ENCODE assay signal across 8 mouse cellular contexts in genomic region chr4:131921461-131922346, GRCm38 (mm10). TPM values are rescaled to one million over a fixed set of nuclear protein-coding genes. Genes with fewer than 3 reads are reported as not detected.
DNase-seq lines count a peak whose midpoint lies in the region; ATAC-seq and TF ChIP-seq lines count a peak whose summit lies in the region.

TSS of gene Tmem200b (plus strand) at chr4:131921771.

- H3K27me3 ChIP-seq in C2C12 (ENCODE audit: control insufficient read depth, insufficient read depth, insufficient read length) = no peaks in the 10 kb centered on the region
- H3K27me3 ChIP-seq in hindbrain, embryonic 16.5 days (replicated peaks; ENCODE audit: control insufficient read depth, insufficient read depth, low read length) = peaks cover 70% of the 10 kb centered on the region
- peaks cover 26% of the 10 kb centered on the region for H3K27me3 ChIP-seq in lung, postnatal 0 days (replicated peaks; ENCODE audit: insufficient read depth, low read length)

- no peak for TF ChIP-seq CTCF in C2C12 (IDR thresholded peaks at IDR 0.05; ENCODE audit: control insufficient read depth, insufficient read depth, insufficient read length)
- no peak for TF ChIP-seq CTCF in lung, postnatal 0 days (IDR thresholded peaks at IDR 0.05)

- peak within 1 kb of the TSS; percentile 6 for H3K4me3 ChIP-seq in C2C12 (ENCODE audit: insufficient read depth, poor library complexity, severe bottlenecking)
- H3K4me3 ChIP-seq in hindbrain, embryonic 16.5 days (ENCODE audit: low read length) = peak within 1 kb of the TSS; percentile 52
- H3K4me3 ChIP-seq in lung, postnatal 0 days (ENCODE audit: low read depth, low read length) = peak within 1 kb of the TSS; percentile 56

- TF ChIP-seq EP300 in lung, postnatal 0 days (IDR thresholded peaks at IDR 0.05) = no peak

- H3K9me3 ChIP-seq in hindbrain, embryonic 16.5 days (ENCODE audit: control insufficient read depth, low read length) = no peaks in the 10 kb centered on the region
- H3K9me3 ChIP-seq in lung, postnatal 0 days (ENCODE audit: low read length) = no peaks in the 10 kb centered on the region

- H3ac ChIP-seq in C2C12 (ENCODE audit: control insufficient read depth, insufficient read length, low read depth) = peak within 1 kb of the TSS; percentile 63

- peaks cover 18% of the 10 kb centered on the region for H3K4me1 ChIP-seq in hindbrain, embryonic 16.5 days (ENCODE audit: control insufficient read depth, insufficient read depth, low read depth, low read length)
- H3K4me1 ChIP-seq in lung, postnatal 0 days (ENCODE audit: insufficient read depth, low read depth, low read length) = no peaks in the 10 kb centered on the region; the same call in 1 of the 2 replicates

- peak; percentile 30; the same call in 1 of the 2 replicates for ATAC-seq in erythroblast, adult 5-6 weeks (replicated peaks; ENCODE audit: low FRiP score, poor library complexity, severe bottlenecking)
- ATAC-seq in hindbrain, embryonic 16.5 days = 0 out of 2 replicates have a peak, but pooled peaks have one; percentile 4
- ATAC-seq in lung, postnatal 0 days = peak; percentile 2; the same call in 1 of the 2 replicates
- no peak for ATAC-seq in granulocyte monocyte progenitor cell, adult 5-6 weeks (replicated peaks; ENCODE audit: poor library complexity, severe bottlenecking)

- H3K27ac ChIP-seq in hindbrain, embryonic 16.5 days (ENCODE audit: low read depth, low read length) = no peak within 1 kb of the TSS
- peak within 1 kb of the TSS; percentile 57 for H3K27ac ChIP-seq in lung, postnatal 0 days (ENCODE audit: low read length)

- peak within 1 kb of the TSS; percentile 81 for H3K4me2 ChIP-seq in hindbrain, embryonic 16.5 days (ENCODE audit: low read length)
- peak within 1 kb of the TSS; percentile 94 for H3K4me2 ChIP-seq in lung, postnatal 0 days (replicated peaks; ENCODE audit: low read depth, low read length)

- H3K79me3 ChIP-seq in C2C12 (ENCODE audit: low read depth) = no peaks in the 10 kb centered on the region

- H3K79me2 ChIP-seq in C2C12 (ENCODE audit: control insufficient read depth, insufficient read depth) = no peaks in the 10 kb centered on the region

- peak within 1 kb of the TSS; percentile 62 for H3K9ac ChIP-seq in hindbrain, embryonic 16.5 days (ENCODE audit: low read depth, low read length)
- peak within 1 kb of the TSS; percentile 27 for H3K9ac ChIP-seq in lung, postnatal 0 days (replicated peaks; ENCODE audit: low read depth)

- peak; percentile 44 for DNase-seq in embryo, embryonic 10.5 days (ENCODE audit: low spot score)
- no peak for DNase-seq in embryo, embryonic 9.5 days (ENCODE audit: extremely low spot score)
- DNase-seq in lung, postnatal 0 days (ENCODE audit: low spot score) = peak; percentile 24
- DNase-seq in cerebellum, adult 8-10 months = no peak

- H3K36me3 ChIP-seq in C2C12 (ENCODE audit: control insufficient read depth, insufficient read depth) = no peaks in the 10 kb centered on the region
- H3K36me3 ChIP-seq in hindbrain, embryonic 16.5 days (ENCODE audit: control insufficient read depth, insufficient read depth, low read length) = peaks cover 10% of the 10 kb centered on the region
- H3K36me3 ChIP-seq in lung, postnatal 0 days (ENCODE audit: insufficient read depth, low read length) = 0 out of 2 replicates have a peak, but pooled peaks cover 14% of the 10 kb centered on the region

- 2% methylated on average over 71 of the region's 130 CpGs for WGBS in hindbrain, embryonic 16.5 days
- 1% methylated on average over 84 of the region's 130 CpGs for WGBS in lung, postnatal 0 days

TF ChIP-seq in C2C12, 6 proteins besides CTCF, POLR2A, EP300 and RAD21:
- TF ChIP-seq FOSL1 (IDR thresholded peaks at IDR 0.05; ENCODE audit: insufficient read depth, low read length, poor library complexity, severe bottlenecking) (no peak), CEBPB (IDR thresholded peaks at IDR 0.05; ENCODE audit: low read depth) (no peak), MYOG (IDR thresholded peaks at IDR 0.05; ENCODE audit: control insufficient read depth, extremely low read depth, insufficient read length) (no peak), USF1 (IDR thresholded peaks at IDR 0.05; ENCODE audit: low read depth) (no peak), MYOD1 (IDR thresholded peaks at IDR 0.05; ENCODE audit: control insufficient read depth, insufficient read length, low read depth) (no peak), MAX (IDR thresholded peaks at IDR 0.05) (no peak)
TF ChIP-seq in C2C12: peak in this region for 0.

RNA-seq across cellular contexts. Expression of gene Tmem200b, which starts in this region (rescaled TPM):
- polyA plus RNA-seq in C2C12 (2012; fragmentation: generic; extraction: Trizol) = 2.3 TPM
- not detected in 2 replicates for total RNA-seq in erythroblast, adult 5-6 weeks (2015; ENCODE audit: low replicate concordance)
- 2.0 TPM in 1 of 2 replicates, not detected in the other for total RNA-seq in erythroblast, adult 5-6 weeks (2017; ENCODE audit: low replicate concordance)
- polyA plus RNA-seq in hindbrain, embryonic 16.5 days (2015; fragmentation: Nextera tagmentation; extraction: Ambion mirVana) = 0.34 TPM in 1 of 2 replicates, not detected in the other
- 1.3 and 1.8 TPM in 2 replicates for polyA plus RNA-seq in lung, postnatal 0 days (2015; fragmentation: Nextera tagmentation; extraction: Ambion mirVana)
- not detected in 2 replicates for total RNA-seq in granulocyte monocyte progenitor cell, adult 5-6 weeks (2014; fragmentation: Nextera tagmentation)
- not detected in 2 replicates for total RNA-seq in granulocyte monocyte progenitor cell, adult 5-6 weeks (2017)

Comparison
In these comparisons a context has a peak if more than half of its experiments do, and no peak if none do; other contexts are left out.
1. DNase-seq: peak in embryo, embryonic 10.5 days (single experiment) and lung, postnatal 0 days (single experiment); none in embryo, embryonic 9.5 days (single experiment) and cerebellum, adult 8-10 months (single experiment).
2. Peak in ATAC-seq, H3K4me3 ChIP-seq, H3K9ac ChIP-seq and H3K4me2 ChIP-seq in hindbrain, embryonic 16.5 days; RNA of the gene not detected or under 1 TPM.
3. H3K4me3 ChIP-seq: peak in every context shown above with its lines; median percentile 56 in lung, postnatal 0 days; 52 in hindbrain, embryonic 16.5 days; 6 in C2C12.